Mouse (Mus musculus): ENCODE results near the gene Plekha1. TPM values are rescaled to one million over a fixed set of nuclear protein-coding genes. Genes with fewer than 3 reads are reported as not detected.

Gene Plekha1
- polyA plus RNA-seq, 1 experiment from 2014 or later = 40.6 TPM

GRCm38 (mm10) chr7:130935421-130935792 is 69.9 kb downstream of the Plekha1 start:
- Histone ChIP-seq H3K4me2 (replicated peaks) (peak overlapping the region; percentile 85), H3K27ac (no peak overlapping the region), H3K9ac (peak overlapping the region; percentile 67), H3K9me3 (no peaks in the 10 kb centered on the region), H3K36me3 (no peaks in the 10 kb centered on the region), H3K4me3 (peak overlapping the region; percentile 59), H3K4me1 (peaks cover 36% of the 10 kb centered on the region), H3K27me3 (peaks cover 77% of the 10 kb centered on the region)
- 12% methylated on average over 16 of the region's 16 CpGs for WGBS
- ATAC-seq (ENCODE audit: low FRiP score, low read depth) = peak; percentile 9; the same call in 1 of the 2 replicates

GRCm38 (mm10) chr7:130935793-130936471 is 70.4 kb downstream of the Plekha1 start, which contains the start of gene Htra1:
Gene Htra1, plus strand, starts transcription at chr7:130936111.
- peak within 1 kb of the TSS; percentile 67 for H3K9ac ChIP-seq
- H3K9me3 ChIP-seq = no peaks in the 10 kb centered on the region
- H3K36me3 ChIP-seq = no peaks in the 10 kb centered on the region
- H3K4me2 ChIP-seq (replicated peaks) = peak within 1 kb of the TSS; percentile 85
- H3K4me1 ChIP-seq = peaks cover 36% of the 10 kb centered on the region
- H3K27me3 ChIP-seq = peaks cover 78% of the 10 kb centered on the region
- ATAC-seq (ENCODE audit: low FRiP score, low read depth) = peak; percentile 76
- WGBS = under 1% methylated on average over 70 of the region's 70 CpGs
- H3K27ac ChIP-seq = peak within 1 kb of the TSS; percentile 10; the same call in 1 of the 2 replicates
- H3K4me3 ChIP-seq = peak within 1 kb of the TSS; percentile 59

- no peaks in the 10 kb centered on the region for H3K36me3 ChIP-seq
- peak overlapping the region; percentile 85 for H3K4me2 ChIP-seq (replicated peaks)
- H3K4me1 ChIP-seq = peaks cover 36% of the 10 kb centered on the region
- H3K9ac ChIP-seq = peak overlapping the region; percentile 67
- peak; percentile 53; the same call in 1 of the 2 replicates for ATAC-seq (ENCODE audit: low FRiP score, low read depth)
- H3K27ac ChIP-seq = peak overlapping the region; percentile 10; the same call in 1 of the 2 replicates
- WGBS = under 1% methylated on average over 48 of the region's 49 CpGs
- peak overlapping the region; percentile 59 for H3K4me3 ChIP-seq
- H3K9me3 ChIP-seq = no peaks in the 10 kb centered on the region
- peaks cover 78% of the 10 kb centered on the region for H3K27me3 ChIP-seq
Observed at GRCm38 (mm10) chr7:130936472-130936951, 71.0 kb downstream of the Plekha1 start.

DNA sequence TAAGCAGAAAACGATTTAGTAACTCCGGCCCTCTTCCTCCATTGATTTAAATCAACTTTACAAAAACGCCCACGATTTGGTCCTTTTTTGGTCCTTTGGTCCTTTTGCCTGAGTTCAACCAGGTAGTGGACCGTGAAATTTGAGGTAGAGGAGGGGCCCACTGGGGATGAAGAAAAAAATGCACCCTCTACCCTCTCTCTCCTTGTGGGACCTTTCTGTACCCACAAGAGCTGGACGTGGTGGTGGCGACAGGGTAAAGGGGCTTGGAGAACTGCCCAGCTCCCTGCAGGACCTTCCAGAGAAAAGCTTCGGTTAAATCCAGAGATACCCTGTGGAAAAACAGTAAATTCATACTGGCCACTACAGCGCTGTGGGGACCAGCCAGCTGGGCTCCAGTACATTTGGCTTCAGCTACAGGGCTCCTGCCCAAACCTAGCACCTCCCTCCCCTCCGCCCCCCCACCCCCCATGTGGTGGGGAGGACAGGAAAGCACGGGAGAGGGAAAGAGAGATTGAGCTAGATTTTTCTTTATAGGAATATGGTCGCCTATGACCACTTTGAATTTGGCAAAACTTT is 71.8 kb downstream of the Plekha1 start:
- H3K9ac ChIP-seq = peak overlapping the region; percentile 67; the same call in 1 of the 2 replicates
- H3K27me3 ChIP-seq = peaks cover 78% of the 10 kb centered on the region
- 21% methylated on average over 12 of the region's 12 CpGs for WGBS
- no peak for ATAC-seq (ENCODE audit: low FRiP score, low read depth)
- H3K4me1 ChIP-seq = peaks cover 36% of the 10 kb centered on the region
- peak overlapping the region; percentile 59 for H3K4me3 ChIP-seq
- no peaks in the 10 kb centered on the region for H3K9me3 ChIP-seq
- H3K36me3 ChIP-seq = no peaks in the 10 kb centered on the region
- no peak overlapping the region for H3K27ac ChIP-seq
- peak overlapping the region; percentile 85 for H3K4me2 ChIP-seq (replicated peaks)

DNA sequence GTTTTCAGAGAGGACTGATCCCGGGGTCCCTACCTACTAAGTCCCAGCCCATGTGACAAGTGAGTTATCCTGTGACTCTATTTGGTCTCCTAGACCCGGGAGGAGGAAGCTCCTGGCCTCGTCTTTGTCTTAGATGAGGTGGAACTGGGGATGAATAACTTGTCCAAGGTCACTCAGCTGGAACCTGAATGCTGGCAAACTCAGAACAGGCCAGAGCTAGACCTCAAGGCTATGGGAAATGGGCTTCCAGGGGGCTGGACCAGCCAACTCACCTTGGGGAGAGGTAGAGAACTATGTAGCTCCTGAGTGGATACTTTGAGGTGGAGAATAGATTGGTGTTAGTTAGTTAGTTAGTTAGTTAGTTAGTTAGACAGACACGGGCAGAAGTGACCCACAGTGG is 72.4 kb downstream of the Plekha1 start:
- H3K9ac ChIP-seq = no peak overlapping the region
- H3K4me3 ChIP-seq = peak overlapping the region; percentile 59
- no peak for ATAC-seq (ENCODE audit: low FRiP score, low read depth)
- H3K27me3 ChIP-seq = peaks cover 74% of the 10 kb centered on the region
- no peaks in the 10 kb centered on the region for H3K36me3 ChIP-seq
- peak overlapping the region; percentile 85 for H3K4me2 ChIP-seq (replicated peaks)
- WGBS = 70% methylated on average over 4 of the region's 4 CpGs
- no peak overlapping the region for H3K27ac ChIP-seq
- H3K9me3 ChIP-seq = no peaks in the 10 kb centered on the region
- peaks cover 36% of the 10 kb centered on the region for H3K4me1 ChIP-seq

- no peak for ATAC-seq (ENCODE audit: low FRiP score, low read depth)
- peaks cover 65% of the 10 kb centered on the region for H3K27me3 ChIP-seq
- no peak overlapping the region for H3K9ac ChIP-seq
- peaks cover 36% of the 10 kb centered on the region for H3K4me1 ChIP-seq
- no peak overlapping the region for H3K4me3 ChIP-seq
- 0 out of 2 replicates have a peak overlapping the region, but pooled peaks have one; percentile 16 for H3K4me2 ChIP-seq (replicated peaks)
- no peaks in the 10 kb centered on the region for H3K36me3 ChIP-seq
- no peaks in the 10 kb centered on the region for H3K9me3 ChIP-seq
- no peak overlapping the region for H3K27ac ChIP-seq
- WGBS = 89% methylated on average over 8 of the region's 8 CpGs
Observed at GRCm38 (mm10) chr7:130938896-130939295, 73.3 kb downstream of the Plekha1 start.

DNA sequence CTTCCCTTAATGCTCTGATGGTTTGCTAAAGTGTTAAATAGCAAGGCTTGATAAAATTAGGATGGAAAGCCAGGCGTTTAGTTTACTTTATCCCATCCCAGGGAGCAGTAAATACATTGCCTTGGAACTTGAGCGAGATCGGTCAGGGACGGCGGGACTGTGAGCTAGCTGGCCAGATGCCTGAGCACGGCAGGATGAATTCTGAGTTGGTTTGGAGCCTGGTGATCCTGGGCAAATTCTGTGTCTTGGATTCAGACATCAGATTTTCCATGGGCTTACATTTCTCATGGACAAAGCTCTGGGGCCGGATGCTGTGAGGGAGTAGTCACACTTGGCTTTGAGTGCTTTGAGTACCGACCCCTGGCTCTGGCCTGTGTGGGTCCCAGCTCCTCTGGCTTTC is 75.2 kb downstream of the Plekha1 start:
- Histone ChIP-seq H3K9ac (no peak overlapping the region), H3K9me3 (no peaks in the 10 kb centered on the region), H3K27ac (no peak overlapping the region), H3K4me2 (replicated peaks) (no peak overlapping the region), H3K4me3 (no peak overlapping the region), H3K4me1 (peaks cover 26% of the 10 kb centered on the region), H3K27me3 (peaks cover 47% of the 10 kb centered on the region), H3K36me3 (no peaks in the 10 kb centered on the region)
- 67% methylated on average over 8 of the region's 8 CpGs for WGBS
- no peak for ATAC-seq (ENCODE audit: low FRiP score, low read depth)

DNA sequence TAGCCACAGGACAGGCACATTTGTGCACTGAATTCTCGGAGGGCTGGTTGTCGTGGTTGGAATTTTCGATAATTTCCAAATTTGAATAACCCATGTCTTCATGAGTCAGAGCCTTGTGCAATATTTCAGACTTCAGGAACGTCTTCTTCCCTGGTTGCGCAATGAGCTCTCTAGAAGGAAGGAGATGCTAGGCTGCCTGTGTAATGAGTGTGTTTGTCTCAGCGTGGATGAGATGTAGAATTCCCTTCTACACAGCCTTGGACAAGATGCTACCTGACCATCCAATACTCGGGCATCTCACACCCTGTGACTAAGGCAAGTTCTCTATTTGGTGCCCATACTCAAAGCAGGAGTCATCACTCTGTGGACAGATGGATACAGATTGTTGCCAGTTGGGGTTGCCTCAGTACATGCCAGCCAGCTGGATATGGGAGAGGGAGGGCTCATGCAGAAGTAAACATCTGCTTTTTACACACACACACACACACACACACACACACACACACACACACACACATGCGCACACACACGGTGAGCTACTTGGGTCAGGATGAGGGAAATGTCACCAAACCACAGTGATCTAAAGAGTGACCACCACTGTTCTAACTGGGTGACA is 77.8 kb downstream of the Plekha1 start:
- WGBS = 89% methylated on average over 9 of the region's 9 CpGs
- ATAC-seq (ENCODE audit: low FRiP score, low read depth) = no peak

GRCm38 (mm10) chr7:130944766-130945475 is 79.4 kb downstream of the Plekha1 start:
- no peak overlapping the region for H3K27ac ChIP-seq
- no peak for ATAC-seq (ENCODE audit: low FRiP score, low read depth)
- H3K4me3 ChIP-seq = no peak overlapping the region
- no peaks in the 10 kb centered on the region for H3K36me3 ChIP-seq
- peaks cover 5% of the 10 kb centered on the region for H3K27me3 ChIP-seq
- no peak overlapping the region for H3K4me2 ChIP-seq (replicated peaks)
- peaks cover 19% of the 10 kb centered on the region for H3K4me1 ChIP-seq
- no peaks in the 10 kb centered on the region for H3K9me3 ChIP-seq
- 85% methylated on average over 11 of the region's 11 CpGs for WGBS
- no peak overlapping the region for H3K9ac ChIP-seq

More for the DNA sequence above, 77.8 kb downstream of the Plekha1 start:
- no peaks in the 10 kb centered on the region for H3K9me3 ChIP-seq
- no peaks in the 10 kb centered on the region for H3K36me3 ChIP-seq
- no peak overlapping the region for H3K4me2 ChIP-seq (replicated peaks)
- H3K27me3 ChIP-seq = peaks cover 20% of the 10 kb centered on the region
- no peak overlapping the region for H3K4me3 ChIP-seq
- H3K9ac ChIP-seq = no peak overlapping the region
- peaks cover 8% of the 10 kb centered on the region; the same call in 1 of the 2 replicates for H3K4me1 ChIP-seq
- H3K27ac ChIP-seq = no peak overlapping the region

DNA sequence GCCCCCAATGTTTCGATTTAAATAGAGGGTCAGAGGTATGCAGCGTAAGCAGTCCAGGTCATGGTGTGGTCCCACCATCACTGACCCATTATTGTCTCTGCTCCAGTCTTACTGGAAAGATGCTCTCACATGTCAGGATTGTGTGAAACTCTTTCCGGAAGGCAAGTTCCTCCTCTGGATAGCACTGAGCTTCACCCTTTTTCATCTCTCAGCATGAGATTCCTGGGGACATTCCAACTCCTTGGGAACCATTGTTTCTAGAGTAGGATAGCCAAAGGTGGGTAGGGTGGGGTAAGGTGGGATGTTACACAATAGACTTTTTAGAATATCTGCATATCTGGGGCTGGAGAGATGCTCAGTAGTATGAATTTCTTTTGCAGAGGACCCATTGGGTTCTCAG is 80.2 kb downstream of the Plekha1 start:
- Histone ChIP-seq H3K4me2 (replicated peaks) (no peak overlapping the region), H3K4me1 (peaks cover 14% of the 10 kb centered on the region), H3K4me3 (no peak overlapping the region), H3K27ac (no peak overlapping the region), H3K36me3 (no peaks in the 10 kb centered on the region), H3K9ac (no peak overlapping the region), H3K27me3 (no peaks in the 10 kb centered on the region), H3K9me3 (no peaks in the 10 kb centered on the region)
- ATAC-seq (ENCODE audit: low FRiP score, low read depth) = no peak
- 93% methylated on average over 3 of the region's 3 CpGs for WGBS

GRCm38 (mm10) chr7:130946303-130946702 is 80.7 kb downstream of the Plekha1 start:
- H3K9me3 ChIP-seq = no peaks in the 10 kb centered on the region
- no peaks in the 10 kb centered on the region for H3K27me3 ChIP-seq
- no peak overlapping the region for H3K4me3 ChIP-seq
- 80% methylated on average over 12 of the region's 12 CpGs for WGBS
- ATAC-seq (ENCODE audit: low FRiP score, low read depth) = no peak
- H3K9ac ChIP-seq = no peak overlapping the region
- no peak overlapping the region for H3K27ac ChIP-seq
- H3K4me2 ChIP-seq (replicated peaks) = no peak overlapping the region
- H3K36me3 ChIP-seq = no peaks in the 10 kb centered on the region
- H3K4me1 ChIP-seq = peaks cover 14% of the 10 kb centered on the region

Data from limb, embryonic 13.5 days (tissue).